Mouse (Mus musculus) heart, adult 2 months (tissue): Measurements from ENCODE around the gene Syn3. TPM values are rescaled to one million over a fixed set of nuclear protein-coding genes. Genes with fewer than 3 reads are reported as not detected.

Source experiments
- DNase-seq, 2 experiments: peaks; one replicate each; pipeline ENCODE4 v3.0.0; 2021
- H3K27ac ChIP-seq: fragments of 200-600 bp; 2 replicates; pipeline ENCODE4 v1.8.1; 2022
- H3K27me3 ChIP-seq: fragments of 200-500 bp; 2 replicates; pipeline ENCODE4 v1.6.1; 2012; ENCODE audit warnings: mild to moderate bottlenecking, low read length, inconsistent platforms, mixed read lengths; ENCODE audit not compliant: control insufficient read depth, insufficient read depth
- H3K36me3 ChIP-seq: fragments of 200-500 bp; 2 replicates; pipeline ENCODE4 v1.6.1; 2012; ENCODE audit warnings: low read length, inconsistent platforms; ENCODE audit not compliant: control insufficient read depth, insufficient read depth
- H3K4me1 ChIP-seq: fragments of 200-500 bp; 2 replicates; pipeline ENCODE4 v1.6.1; 2011; ENCODE audit warnings: low read length; ENCODE audit not compliant: control insufficient read depth, insufficient read depth
- H3K4me3 ChIP-seq: fragments of 200-600 bp; 2 replicates; pipeline ENCODE4 v1.8.1; 2022
- H3K79me2 ChIP-seq: fragments of 200-500 bp; replicated peaks from 2 replicates; pipeline ENCODE4 v1.6.1; 2012; ENCODE audit warnings: mild to moderate bottlenecking, inconsistent platforms, low read length, moderate library complexity, mixed read lengths; ENCODE audit not compliant: control insufficient read depth, insufficient read depth
- H3K9ac ChIP-seq: fragments of 200-500 bp; 2 replicates; pipeline ENCODE4 v1.6.1; 2012; ENCODE audit warnings: low read depth, mild to moderate bottlenecking, control low read depth, inconsistent platforms, low read length, mixed read lengths
- CTCF ChIP-seq: fragments of 200-600 bp; IDR thresholded peaks from 2 replicates; pipeline ENCODE4 v1.8.1; 2022; ENCODE audit warnings: antibody characterized with exemption, mild to moderate bottlenecking, moderate library complexity
- EP300 ChIP-seq: fragments of 200-500 bp; IDR thresholded peaks from 2 replicates; pipeline ENCODE4 v1.6.1; 2011; ENCODE audit warnings: low read depth, low read length, control low read depth; ENCODE audit not compliant: insufficient read depth
- POLR2A ChIP-seq: fragments of 200-500 bp; IDR thresholded peaks from 2 replicates; pipeline ENCODE4 v1.6.1; 2011; ENCODE audit warnings: mild to moderate bottlenecking, low read depth, low read length, control low read depth; ENCODE audit not compliant: insufficient read depth
- WGBS: fragments of 180-500 bp; shearing (Covaris S2); methylation state at CpG from one replicate; pipeline ENCODE4 v1.1.7; 2018; 5-methylcytosine and 5-hydroxymethylcytosine counted together
- intact Hi-C: fragments of 180-260 bp; cut with DNase I; formaldehyde crosslinking; loops from one replicate; pipeline ENCODE4 v1.15.1; 2025
- polyA plus RNA-seq: library from polyadenylated mRNA; depleted of rRNA; stranded (reverse); fragments of >200 nt; gene quantifications from 2 replicates; pipeline ENCODE4 v1.2.3, GENCODE M21; 2012
- total RNA-seq, 2 experiments: library from RNA; stranded (reverse); gene quantifications; 2 replicates each; pipeline ENCODE4 v1.2.3; 2021

Syn3 gene
- total and polyA plus RNA-seq, 3 experiments = 0.31 to 0.75 (median 0.41) TPM

GRCm38 (mm10) chr10:86427956-86428355 lies 70.7 kb downstream of the Syn3 start:
- DNase-seq = no peak

GRCm38 (mm10) chr10:86425690-86426530 lies 72.8 kb downstream of the Syn3 start:
- no peak overlapping the region for H3K9ac ChIP-seq
- 53% methylated on average over 10 of the region's 10 CpGs for WGBS
- TF ChIP-seq POLR2A (no peak), CTCF (no peak), EP300 (no peak)
- intact Hi-C loops = no loop called here
- peaks cover 3% of the 10 kb centered on the region for H3K4me1 ChIP-seq
- no peak overlapping the region for H3K27ac ChIP-seq
- no peak overlapping the region for H3K4me3 ChIP-seq
- DNase-seq = peak; percentile 25 to 56
- no peaks in the 10 kb centered on the region for H3K36me3 ChIP-seq
- H3K79me2 ChIP-seq = no peaks in the 10 kb centered on the region
- no peaks in the 10 kb centered on the region; the same call in 1 of the 2 replicates for H3K27me3 ChIP-seq

More at GRCm38 (mm10) chr10:86427956-86428355, 70.7 kb downstream of the Syn3 start:
- intact Hi-C loops = no loop called here
- Histone ChIP-seq H3K4me1 (peaks cover 3% of the 10 kb centered on the region), H3K36me3 (no peaks in the 10 kb centered on the region), H3K27ac (no peak overlapping the region), H3K27me3 (no peaks in the 10 kb centered on the region; the same call in 1 of the 2 replicates), H3K4me3 (no peak overlapping the region), H3K9ac (no peak overlapping the region), H3K79me2 (no peaks in the 10 kb centered on the region)
- WGBS = 82% methylated on average over 2 of the region's 2 CpGs
- TF ChIP-seq POLR2A = no peak
- no peak for TF ChIP-seq CTCF
- TF ChIP-seq EP300 = no peak

DNA sequence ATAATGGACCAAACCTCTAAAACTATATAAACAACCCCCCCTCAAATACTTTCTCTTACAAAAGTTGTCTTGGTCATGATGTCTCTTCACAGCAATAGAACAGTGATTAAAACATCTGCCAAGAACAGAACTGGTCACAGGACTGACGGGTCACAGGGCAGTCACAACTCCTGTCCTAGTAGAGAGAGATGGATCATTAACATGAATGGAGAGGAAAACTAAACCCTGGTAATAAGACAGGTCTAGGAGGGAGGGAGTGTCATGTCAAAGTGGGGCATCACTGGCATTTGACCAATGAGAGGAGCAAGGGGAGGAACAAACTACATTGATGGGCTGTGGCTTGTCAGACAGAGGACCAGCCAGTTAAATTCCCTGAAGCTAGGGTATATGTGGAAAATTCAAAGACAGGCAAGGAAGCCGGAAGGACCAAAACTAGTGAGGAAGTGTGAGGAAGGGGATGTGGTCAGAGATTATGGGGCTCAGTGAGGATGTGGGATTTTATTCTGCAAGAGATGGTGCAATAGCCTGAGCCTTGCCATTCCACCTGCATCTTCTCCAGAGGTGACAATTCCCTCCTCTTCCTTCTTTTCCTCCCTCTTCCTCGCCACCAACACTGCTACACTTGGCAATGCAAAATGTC lies 76.8 kb downstream of the Syn3 start:
- Histone ChIP-seq H3K27me3 (no peaks in the 10 kb centered on the region), H3K4me3 (no peak overlapping the region), H3K79me2 (no peaks in the 10 kb centered on the region), H3K4me1 (peaks cover 6% of the 10 kb centered on the region), H3K36me3 (no peaks in the 10 kb centered on the region), H3K27ac (no peak overlapping the region), H3K9ac (no peak overlapping the region)
- DNase-seq = no peak
- TF ChIP-seq POLR2A (no peak), EP300 (no peak), CTCF (no peak)
- 87% methylated on average over 3 of the region's 3 CpGs for WGBS
- intact Hi-C loops = no loop called here

- intact Hi-C loops = no loop called here
Observed at GRCm38 (mm10) chr10:86418931-86419330, 79.8 kb downstream of the Syn3 start.

GRCm38 (mm10) chr10:86418345-86418744 lies 80.4 kb downstream of the Syn3 start:
- no peak for DNase-seq
- H3K27me3 ChIP-seq = no peaks in the 10 kb centered on the region
- no peak overlapping the region for H3K4me3 ChIP-seq
- no peak overlapping the region for H3K9ac ChIP-seq
- intact Hi-C loops = no loop called here
- no peaks in the 10 kb centered on the region for H3K79me2 ChIP-seq
- WGBS = 49% methylated on average over 2 of the region's 2 CpGs
- peaks cover 3% of the 10 kb centered on the region for H3K4me1 ChIP-seq
- H3K27ac ChIP-seq = no peak overlapping the region
- H3K36me3 ChIP-seq = no peaks in the 10 kb centered on the region
- TF ChIP-seq POLR2A = no peak
- TF ChIP-seq EP300 = no peak
- peak; percentile 71 for TF ChIP-seq CTCF

More at GRCm38 (mm10) chr10:86418931-86419330, 79.8 kb downstream of the Syn3 start:
- Histone ChIP-seq H3K27me3 (no peaks in the 10 kb centered on the region), H3K27ac (no peak overlapping the region), H3K79me2 (no peaks in the 10 kb centered on the region), H3K9ac (no peak overlapping the region), H3K4me1 (peaks cover 3% of the 10 kb centered on the region), H3K4me3 (no peak overlapping the region), H3K36me3 (no peaks in the 10 kb centered on the region)
- DNase-seq = peak; percentile 36 to 54
- TF ChIP-seq CTCF = no peak
- TF ChIP-seq EP300 = no peak
- no peak for TF ChIP-seq POLR2A
- WGBS = 45% methylated on average over 5 of the region's 5 CpGs

DNA sequence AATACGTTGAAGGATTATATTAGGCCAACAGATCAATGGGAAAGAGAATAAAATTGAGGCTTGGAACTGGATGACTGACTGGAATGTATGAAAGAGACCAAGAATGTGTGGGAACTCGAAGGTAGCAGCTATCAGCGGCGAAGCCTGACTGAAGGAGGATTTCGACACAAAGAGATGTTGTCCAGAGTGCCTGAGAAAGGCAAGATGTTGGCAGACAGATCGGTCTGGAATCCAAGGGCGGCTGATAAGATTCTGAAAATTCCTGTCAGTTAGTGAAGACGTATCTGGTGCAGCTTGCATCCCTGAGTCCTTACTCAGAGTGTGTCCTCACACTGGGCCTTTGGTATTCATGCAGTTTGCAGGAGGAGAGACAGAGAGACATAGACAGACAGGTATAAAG lies 81.9 kb downstream of the Syn3 start:
- Histone ChIP-seq H3K9ac (no peak overlapping the region), H3K4me1 (peaks cover 3% of the 10 kb centered on the region), H3K27me3 (no peaks in the 10 kb centered on the region), H3K27ac (no peak overlapping the region), H3K36me3 (no peaks in the 10 kb centered on the region), H3K79me2 (no peaks in the 10 kb centered on the region), H3K4me3 (no peak overlapping the region)
- DNase-seq = peak; percentile 34 to 57
- WGBS = 39% methylated on average over 8 of the region's 8 CpGs
- intact Hi-C loops = no loop called here
- TF ChIP-seq POLR2A (no peak), CTCF (no peak), EP300 (no peak)
